ENCODE assay signal across 13 mouse cellular contexts in genomic region chr7:113828122-113828571, GRCm38 (mm10).
DNase-seq lines count a peak whose midpoint lies in the region; ATAC-seq lines count a peak whose summit lies in the region.
"Had no signal": no experiment of that assay in that cellular context is flagged by ENCODE, and none has a peak within 500 bp of the region (broad histone marks: within the 10 kb centered on the region; RNA-seq: fewer than 3 reads in every experiment).

No protein-coding gene starts in this region.

- peak; percentile 57 for DNase-seq in forebrain, embryonic 11.5 days (ENCODE audit: low spot score)
- no peak for DNase-seq in urinary bladder, postnatal 4 days (ENCODE audit: low spot score in 2 of 2)
- no peak for DNase-seq in thymus, postnatal 0 days (ENCODE audit: low spot score)
- no peak for DNase-seq in thymus, postnatal 4 days
- DNase-seq: cerebellum, adult 18-20 months; kidney, postnatal 25 days; lung, postnatal 10 days had no signal

- H3K27me3 ChIP-seq in embryonic facial prominence, embryonic 13.5 days, result no peaks in the 10 kb centered on the region
- peaks cover 10% of the 10 kb centered on the region for H3K27me3 ChIP-seq in forebrain, embryonic 11.5 days (ENCODE audit: control insufficient read depth, insufficient read depth, low read length)
- no peaks in the 10 kb centered on the region; the same call in 1 of the 2 replicates for H3K27me3 ChIP-seq in hindbrain, embryonic 15.5 days
- H3K27me3 ChIP-seq in midbrain, embryonic 15.5 days (replicated peaks), result no peaks in the 10 kb centered on the region

- no peak overlapping the region for H3K4me2 ChIP-seq in embryonic facial prominence, embryonic 13.5 days
- no peak overlapping the region for H3K4me2 ChIP-seq in forebrain, embryonic 11.5 days (ENCODE audit: low read depth, low read length, severe bottlenecking)
- H3K4me2 ChIP-seq in hindbrain, embryonic 15.5 days, result no peak overlapping the region
- H3K4me2 ChIP-seq in midbrain, embryonic 15.5 days, result no peak overlapping the region
- H3K4me2 ChIP-seq: heart, embryonic 11.5 days had no signal

- no peak overlapping the region for H3K4me3 ChIP-seq in embryonic facial prominence, embryonic 13.5 days
- no peak overlapping the region for H3K4me3 ChIP-seq in forebrain, embryonic 11.5 days (ENCODE audit: low read depth, low read length)
- no peak overlapping the region for H3K4me3 ChIP-seq in hindbrain, embryonic 15.5 days
- no peak overlapping the region for H3K4me3 ChIP-seq in midbrain, embryonic 15.5 days
- H3K4me3 ChIP-seq: left cerebral cortex, adult 2 months had no signal

- 32% methylated on average over 2 of the region's 2 CpGs for WGBS in embryonic facial prominence, embryonic 13.5 days
- 8% methylated on average over 2 of the region's 2 CpGs for WGBS in forebrain, embryonic 11.5 days
- 16% methylated on average over 2 of the region's 2 CpGs for WGBS in hindbrain, embryonic 15.5 days
- WGBS in midbrain, embryonic 15.5 days, result 12% methylated on average over 2 of the region's 2 CpGs

- no peak for ATAC-seq in embryonic facial prominence, embryonic 13.5 days (ENCODE audit: insufficient number of reproducible peaks, insufficient read depth, low FRiP score, low TSS enrichment, low read depth)
- ATAC-seq in forebrain, embryonic 11.5 days (replicated peaks; ENCODE audit: low FRiP score), result peak; percentile 66
- ATAC-seq in hindbrain, embryonic 15.5 days (ENCODE audit: low FRiP score, low read depth), result peak; percentile 84
- peak; percentile 39; the same call in 1 of the 2 replicates for ATAC-seq in midbrain, embryonic 15.5 days (replicated peaks)
- ATAC-seq: inflammation-experienced regulatory T-cells, adult 6 months had no signal

- no peak overlapping the region for H3K9ac ChIP-seq in embryonic facial prominence, embryonic 13.5 days
- no peak overlapping the region for H3K9ac ChIP-seq in forebrain, embryonic 11.5 days (ENCODE audit: low read length)
- no peak overlapping the region for H3K9ac ChIP-seq in hindbrain, embryonic 15.5 days
- H3K9ac ChIP-seq in midbrain, embryonic 15.5 days, result no peak overlapping the region

- H3K9me3 ChIP-seq in embryonic facial prominence, embryonic 13.5 days, result no peaks in the 10 kb centered on the region
- no peaks in the 10 kb centered on the region for H3K9me3 ChIP-seq in forebrain, embryonic 11.5 days (ENCODE audit: control insufficient read depth, low read length)
- no peaks in the 10 kb centered on the region for H3K9me3 ChIP-seq in hindbrain, embryonic 15.5 days
- H3K9me3 ChIP-seq in midbrain, embryonic 15.5 days, result no peaks in the 10 kb centered on the region

- peak overlapping the region; percentile 5; the same call in 1 of the 2 replicates for H3K27ac ChIP-seq in embryonic facial prominence, embryonic 13.5 days
- no peak overlapping the region for H3K27ac ChIP-seq in forebrain, embryonic 11.5 days (ENCODE audit: low read depth, low read length)
- no peak overlapping the region for H3K27ac ChIP-seq in hindbrain, embryonic 15.5 days (replicated peaks)
- no peak overlapping the region for H3K27ac ChIP-seq in midbrain, embryonic 15.5 days
- H3K27ac ChIP-seq: left cerebral cortex, adult 2 months had no signal

- H3K4me1 ChIP-seq in embryonic facial prominence, embryonic 13.5 days, result peaks cover 15% of the 10 kb centered on the region
- H3K4me1 ChIP-seq in forebrain, embryonic 11.5 days (replicated peaks; ENCODE audit: control insufficient read depth, insufficient read depth, low read length), result peaks cover 13% of the 10 kb centered on the region
- H3K4me1 ChIP-seq in hindbrain, embryonic 15.5 days (replicated peaks), result peaks cover 18% of the 10 kb centered on the region
- H3K4me1 ChIP-seq in midbrain, embryonic 15.5 days, result peaks cover 16% of the 10 kb centered on the region

- H3K36me3 ChIP-seq in embryonic facial prominence, embryonic 13.5 days, result no peaks in the 10 kb centered on the region
- no peaks in the 10 kb centered on the region for H3K36me3 ChIP-seq in forebrain, embryonic 11.5 days (ENCODE audit: control insufficient read depth, insufficient read depth, low read length)
- no peaks in the 10 kb centered on the region for H3K36me3 ChIP-seq in hindbrain, embryonic 15.5 days
- H3K36me3 ChIP-seq in midbrain, embryonic 15.5 days (replicated peaks), result no peaks in the 10 kb centered on the region
